Mouse (Mus musculus): ENCODE results near the gene Lcn11. TPM values are rescaled to one million over a fixed set of nuclear protein-coding genes. Genes with fewer than 3 reads are reported as not detected.

The Lcn11 gene
- polyA plus RNA-seq, 1 experiment from 2014 or later: not detected

Other genes with a start within 250 kb of the Lcn11 start
- gene Traf2, start 230.1 kb upstream of the Lcn11 start, polyA plus RNA-seq (2015; fragmentation: Nextera tagmentation; extraction: Ambion mirVana): 18.9 and 21.2 TPM in 2 replicates
- 352 and 378 TPM in 2 replicates for gene Edf1, start 219.2 kb upstream of the Lcn11 start, polyA plus RNA-seq (2015; fragmentation: Nextera tagmentation; extraction: Ambion mirVana)
- 4.7 and 4.8 TPM in 2 replicates for gene Mamdc4, start 202.2 kb upstream of the Lcn11 start, polyA plus RNA-seq (2015; fragmentation: Nextera tagmentation; extraction: Ambion mirVana)
- 155 and 162 TPM in 2 replicates for gene Phpt1, start 201.8 kb upstream of the Lcn11 start, polyA plus RNA-seq (2015; fragmentation: Nextera tagmentation; extraction: Ambion mirVana)
- 13.8 and 14.1 TPM in 2 replicates for gene Ajm1, start 195.3 kb upstream of the Lcn11 start, polyA plus RNA-seq (2015; fragmentation: Nextera tagmentation; extraction: Ambion mirVana)
- 71.3 and 75.7 TPM in 2 replicates for gene Rabl6, start 168.5 kb upstream of the Lcn11 start, polyA plus RNA-seq (2015; fragmentation: Nextera tagmentation; extraction: Ambion mirVana)
- gene Ccdc183, start 159.3 kb upstream of the Lcn11 start, polyA plus RNA-seq (2015; fragmentation: Nextera tagmentation; extraction: Ambion mirVana): 0.18 and 0.28 TPM in 2 replicates
- 55.4 and 56.4 TPM in 2 replicates for gene Tmem141, start 155.0 kb upstream of the Lcn11 start, polyA plus RNA-seq (2015; fragmentation: Nextera tagmentation; extraction: Ambion mirVana)
- 3.5 and 4.6 TPM in 2 replicates for gene Fcna, start 149.0 kb upstream of the Lcn11 start, polyA plus RNA-seq (2015; fragmentation: Nextera tagmentation; extraction: Ambion mirVana)
- gene Lcn8, start 123.9 kb upstream of the Lcn11 start, polyA plus RNA-seq (2015; fragmentation: Nextera tagmentation; extraction: Ambion mirVana): not detected in 2 replicates
- gene Lcn5, start 119.1 kb upstream of the Lcn11 start, polyA plus RNA-seq (2015; fragmentation: Nextera tagmentation; extraction: Ambion mirVana): not detected in 2 replicates
- gene Lcn6, start 100.2 kb upstream of the Lcn11 start, polyA plus RNA-seq (2015; fragmentation: Nextera tagmentation; extraction: Ambion mirVana): not detected in 2 replicates
- not detected in 2 replicates for gene Lcn10, start 94.3 kb upstream of the Lcn11 start, polyA plus RNA-seq (2015; fragmentation: Nextera tagmentation; extraction: Ambion mirVana)
- not detected in 2 replicates for gene Obp2a, start 77.0 kb upstream of the Lcn11 start, polyA plus RNA-seq (2015; fragmentation: Nextera tagmentation; extraction: Ambion mirVana)
- 139 and 143 TPM in 2 replicates for gene Bmyc, start 70.3 kb upstream of the Lcn11 start, polyA plus RNA-seq (2015; fragmentation: Nextera tagmentation; extraction: Ambion mirVana)
- gene Obp2b, start 40.0 kb upstream of the Lcn11 start, polyA plus RNA-seq (2015; fragmentation: Nextera tagmentation; extraction: Ambion mirVana): not detected in 2 replicates
- not detected in 2 replicates for gene Lcn3, start 11.4 kb upstream of the Lcn11 start, polyA plus RNA-seq (2015; fragmentation: Nextera tagmentation; extraction: Ambion mirVana)
- not detected in 2 replicates for gene Gm13539, start 5.2 kb downstream of the Lcn11 start, polyA plus RNA-seq (2015; fragmentation: Nextera tagmentation; extraction: Ambion mirVana)
- not detected in 2 replicates for gene Glt6d1, start 38.8 kb downstream of the Lcn11 start, polyA plus RNA-seq (2015; fragmentation: Nextera tagmentation; extraction: Ambion mirVana)
- gene Lcn9, start 46.1 kb downstream of the Lcn11 start, polyA plus RNA-seq (2015; fragmentation: Nextera tagmentation; extraction: Ambion mirVana): not detected in 2 replicates
- not detected in 2 replicates for gene Sohlh1, start 70.2 kb downstream of the Lcn11 start, polyA plus RNA-seq (2015; fragmentation: Nextera tagmentation; extraction: Ambion mirVana)
- gene Kcnt1, start 86.7 kb downstream of the Lcn11 start, polyA plus RNA-seq (2015; fragmentation: Nextera tagmentation; extraction: Ambion mirVana): 14.4 and 20.7 TPM in 2 replicates
- 88.1 and 99.8 TPM in 2 replicates for gene Camsap1, start 206.3 kb downstream of the Lcn11 start, polyA plus RNA-seq (2015; fragmentation: Nextera tagmentation; extraction: Ambion mirVana)
- 132 and 139 TPM in 2 replicates for gene Ubac1, start 244.7 kb downstream of the Lcn11 start, polyA plus RNA-seq (2015; fragmentation: Nextera tagmentation; extraction: Ambion mirVana)

Measured in midbrain, embryonic 15.5 days (tissue).